9 mouse cellular contexts compared by ENCODE assay signal in the genomic region with DNA sequence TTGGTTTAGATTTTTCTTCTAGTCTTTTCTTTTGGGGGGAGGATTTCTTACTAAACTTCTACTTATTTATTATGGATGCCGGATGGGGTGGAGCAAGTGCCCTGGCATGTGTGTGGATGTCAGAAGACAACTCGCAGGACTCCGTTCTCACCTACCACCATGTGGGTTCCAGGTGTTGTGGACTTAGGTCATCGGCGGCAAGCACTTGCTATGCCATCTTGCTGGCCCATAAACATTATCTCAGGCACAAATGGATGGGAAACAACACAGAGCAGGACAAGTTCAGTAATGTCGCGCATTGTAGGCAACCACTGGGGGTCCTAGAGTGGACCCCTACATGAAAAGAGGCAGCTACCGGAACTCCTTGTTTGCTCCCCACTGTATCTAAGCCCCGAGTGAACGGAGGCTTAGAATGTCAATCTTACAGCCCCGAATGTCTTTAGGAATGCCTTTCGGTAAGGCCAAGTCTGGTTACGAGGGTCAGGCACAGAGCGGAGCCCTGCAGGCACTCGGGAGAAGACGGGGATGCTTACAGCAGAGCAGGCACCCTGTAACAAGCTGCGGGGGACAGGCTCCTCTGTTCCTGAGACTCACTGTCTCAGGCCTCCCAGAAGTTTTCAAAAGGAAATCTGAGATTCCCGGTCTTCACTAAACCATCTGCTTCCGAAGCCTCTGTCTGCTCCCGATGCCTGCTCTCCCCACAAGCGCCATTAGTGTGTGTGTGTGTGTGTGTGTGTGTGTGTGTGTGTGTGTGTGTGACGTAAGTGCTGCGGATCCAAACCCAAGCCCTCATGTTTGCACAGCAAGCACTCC. TPM values are rescaled to one million over a fixed set of nuclear protein-coding genes. Genes with fewer than 3 reads are reported as not detected.
DNase-seq lines count a peak whose midpoint lies in the region; ATAC-seq lines count a peak whose summit lies in the region.
"Had no signal": no experiment of that assay in that cellular context is flagged by ENCODE, and none has a peak within 500 bp of the region (broad histone marks: within the 10 kb centered on the region; RNA-seq: fewer than 3 reads in every experiment).

No protein-coding gene starts in this region.

- H3K27ac ChIP-seq in heart, embryonic 15.5 days, result no peak overlapping the region
- H3K27ac ChIP-seq in hindbrain, embryonic 11.5 days (ENCODE audit: low read depth, low read length), result no peak overlapping the region
- H3K27ac ChIP-seq in midbrain, embryonic 13.5 days, result no peak overlapping the region

- H3K4me3 ChIP-seq in heart, embryonic 15.5 days, result peak overlapping the region; percentile 4; the same call in 1 of the 2 replicates
- peak overlapping the region; percentile 8; the same call in 1 of the 2 replicates for H3K4me3 ChIP-seq in hindbrain, embryonic 11.5 days (ENCODE audit: low read depth, low read length)
- H3K4me3 ChIP-seq in midbrain, embryonic 13.5 days (replicated peaks), result peak overlapping the region; percentile 14

- WGBS in heart, embryonic 15.5 days, result 19% methylated on average over 23 of the region's 23 CpGs
- 24% methylated on average over 23 of the region's 23 CpGs for WGBS in hindbrain, embryonic 11.5 days
- WGBS in midbrain, embryonic 13.5 days, result 27% methylated on average over 23 of the region's 23 CpGs

- ATAC-seq in heart, embryonic 15.5 days (replicated peaks; ENCODE audit: insufficient number of reproducible peaks, insufficient read depth, low FRiP score, low read depth), result no peak
- ATAC-seq in hindbrain, embryonic 11.5 days (ENCODE audit: low FRiP score), result peak; percentile 35; the same call in 1 of the 2 replicates
- ATAC-seq in midbrain, embryonic 13.5 days, result peak; percentile 28; the same call in 1 of the 2 replicates

- no peak overlapping the region for H3K9ac ChIP-seq in heart, embryonic 15.5 days
- peak overlapping the region; percentile 31; the same call in 1 of the 2 replicates for H3K9ac ChIP-seq in hindbrain, embryonic 11.5 days (ENCODE audit: low read depth, low read length)
- peak overlapping the region; percentile 34; the same call in 1 of the 2 replicates for H3K9ac ChIP-seq in midbrain, embryonic 13.5 days (replicated peaks)

- no peaks in the 10 kb centered on the region for H3K36me3 ChIP-seq in heart, embryonic 15.5 days
- no peaks in the 10 kb centered on the region for H3K36me3 ChIP-seq in hindbrain, embryonic 11.5 days (ENCODE audit: control insufficient read depth, insufficient read depth, low read length)
- no peaks in the 10 kb centered on the region for H3K36me3 ChIP-seq in midbrain, embryonic 13.5 days

- peaks cover 9% of the 10 kb centered on the region for H3K4me1 ChIP-seq in heart, embryonic 15.5 days (replicated peaks)
- H3K4me1 ChIP-seq in hindbrain, embryonic 11.5 days (replicated peaks; ENCODE audit: control insufficient read depth, insufficient read depth, low read length), result no peaks in the 10 kb centered on the region; the same call in 1 of the 2 replicates
- H3K4me1 ChIP-seq in midbrain, embryonic 13.5 days (replicated peaks), result peaks cover 24% of the 10 kb centered on the region

- DNase-seq in heart, adult 18-20 months, result no peak
- peak; percentile 28 for DNase-seq in embryo, embryonic 10.5 days (ENCODE audit: low spot score)
- no peak for DNase-seq in hindbrain, embryonic 11.5 days (ENCODE audit: low spot score)
- DNase-seq in ovary, postnatal 36 days (ENCODE audit: low spot score), result no peak
- DNase-seq in adrenal gland, adult (ENCODE audit: inconsistent age in 2 of 2, low spot score in 1 of 2), result no peak
- no peak for DNase-seq in frontal cortex, postnatal 36 days (ENCODE audit: low spot score in 2 of 2)
- DNase-seq: cerebellum, adult 8-10 months had no signal

- peak overlapping the region; percentile 45 for H3K4me2 ChIP-seq in heart, embryonic 15.5 days
- H3K4me2 ChIP-seq in hindbrain, embryonic 11.5 days (replicated peaks; ENCODE audit: low read depth, low read length), result peak overlapping the region; percentile 34
- H3K4me2 ChIP-seq in midbrain, embryonic 13.5 days (replicated peaks), result peak overlapping the region; percentile 39

- H3K9me3 ChIP-seq in heart, embryonic 15.5 days (replicated peaks), result no peaks in the 10 kb centered on the region
- H3K9me3 ChIP-seq in hindbrain, embryonic 11.5 days (ENCODE audit: control insufficient read depth, low read length), result no peaks in the 10 kb centered on the region
- H3K9me3 ChIP-seq in midbrain, embryonic 13.5 days, result no peaks in the 10 kb centered on the region

- H3K27me3 ChIP-seq in heart, embryonic 15.5 days, result peaks cover 57% of the 10 kb centered on the region
- peaks cover 3% of the 10 kb centered on the region; the same call in 1 of the 2 replicates for H3K27me3 ChIP-seq in hindbrain, embryonic 11.5 days (ENCODE audit: control insufficient read depth, insufficient read depth, low read length)
- H3K27me3 ChIP-seq in midbrain, embryonic 13.5 days, result peaks cover 27% of the 10 kb centered on the region

RNA-seq across cellular contexts. Expression of gene Bcas1, which starts 16.8 kb away (rescaled TPM):
- polyA plus RNA-seq in heart, embryonic 15.5 days (2015; fragmentation: Nextera tagmentation; extraction: Ambion mirVana), result 0.82 and 1.0 TPM in 2 replicates
- under 1 TPM; 0.25 to 0.87 TPM for total RNA-seq in heart, adult 18-20 months (2021)
- polyA plus RNA-seq in hindbrain, embryonic 11.5 days (2014; fragmentation: Nextera tagmentation; extraction: Ambion mirVana), result 1.8 and 1.9 TPM in 2 replicates
- 8.3 and 9.1 TPM in 2 replicates for polyA plus RNA-seq in midbrain, embryonic 13.5 days (2015; fragmentation: Nextera tagmentation; extraction: Ambion mirVana)
